Mouse (Mus musculus): Measurements from ENCODE around the gene Ascl3. TPM values are rescaled to one million over a fixed set of nuclear protein-coding genes. Genes with fewer than 3 reads are reported as not detected.
A peak's percentile ranks its signal among the peaks of the same experiment; 100 is the strongest.

The Ascl3 gene
- polyA plus RNA-seq, 1 experiment from 2014 or later = not detected

GRCm38 (mm10) chr7:109754034-109754433, 22.5 kb upstream of the Ascl3 start:
- Histone ChIP-seq H3K36me3 (ENCODE audit: insufficient read depth) (no peaks in the 10 kb centered on the region), H3K4me3 (ENCODE audit: low read depth, low read length) (no peak overlapping the region), H3K4me1 (ENCODE audit: insufficient read depth) (no peaks in the 10 kb centered on the region; the same call in 1 of the 2 replicates), H3K4me2 (no peak overlapping the region), H3K9ac (no peak overlapping the region), H3K27ac (ENCODE audit: low read depth) (no peak overlapping the region), H3K9me3 (ENCODE audit: low read depth, low read length) (no peaks in the 10 kb centered on the region), H3K27me3 (ENCODE audit: insufficient read depth, low read length) (no peaks in the 10 kb centered on the region)
- no peak for TF ChIP-seq CTCF (IDR thresholded peaks at IDR 0.05; ENCODE audit: low read depth)
- no peak for ATAC-seq (ENCODE audit: insufficient read depth)
- 87% methylated on average over 8 of the region's 8 CpGs for WGBS
- DNase-seq = no peak

- no peaks in the 10 kb centered on the region for H3K36me3 ChIP-seq (ENCODE audit: insufficient read depth)
- H3K4me3 ChIP-seq (ENCODE audit: low read depth, low read length) = peak within 1 kb of the TSS; percentile 85
- peak within 1 kb of the TSS; percentile 75 for H3K27ac ChIP-seq (ENCODE audit: low read depth)
- ATAC-seq (ENCODE audit: insufficient read depth) = peak; percentile 91
- H3K9me3 ChIP-seq (ENCODE audit: low read depth, low read length) = no peaks in the 10 kb centered on the region
- under 1% methylated on average over 74 of the region's 74 CpGs for WGBS
- H3K27me3 ChIP-seq (ENCODE audit: insufficient read depth, low read length) = no peaks in the 10 kb centered on the region
- peak within 1 kb of the TSS; percentile 76 for H3K4me2 ChIP-seq
- H3K9ac ChIP-seq = peak within 1 kb of the TSS; percentile 92
- peak; percentile 90 for DNase-seq
- H3K4me1 ChIP-seq (ENCODE audit: insufficient read depth) = no peaks in the 10 kb centered on the region; the same call in 1 of the 2 replicates
- TF ChIP-seq CTCF (IDR thresholded peaks at IDR 0.05; ENCODE audit: low read depth) = peak; percentile 32; the same call in 1 of the 2 replicates
These were observed 20.7 kb upstream of the Ascl3 start, which contains the start of gene Tmem9b for GRCm38 (mm10) chr7:109752008-109752925. Gene Tmem9b (minus strand): TSS chr7:109752875.

GRCm38 (mm10) chr7:109751427-109752007, 20.0 kb upstream of the Ascl3 start:
- no peak for DNase-seq
- peak overlapping the region; percentile 76 for H3K4me2 ChIP-seq
- peak overlapping the region; percentile 85 for H3K4me3 ChIP-seq (ENCODE audit: low read depth, low read length)
- WGBS = 2% methylated on average over 13 of the region's 13 CpGs
- H3K9me3 ChIP-seq (ENCODE audit: low read depth, low read length) = no peaks in the 10 kb centered on the region
- H3K27me3 ChIP-seq (ENCODE audit: insufficient read depth, low read length) = no peaks in the 10 kb centered on the region
- ATAC-seq (ENCODE audit: insufficient read depth) = peak; percentile 2; the same call in 1 of the 2 replicates
- no peaks in the 10 kb centered on the region; the same call in 1 of the 2 replicates for H3K4me1 ChIP-seq (ENCODE audit: insufficient read depth)
- peak overlapping the region; percentile 92 for H3K9ac ChIP-seq
- H3K27ac ChIP-seq (ENCODE audit: low read depth) = peak overlapping the region; percentile 75
- no peak for TF ChIP-seq CTCF (IDR thresholded peaks at IDR 0.05; ENCODE audit: low read depth)
- no peaks in the 10 kb centered on the region for H3K36me3 ChIP-seq (ENCODE audit: insufficient read depth)

GRCm38 (mm10) chr7:109747747-109748146, 16.2 kb upstream of the Ascl3 start:
- peak; percentile 48 for TF ChIP-seq CTCF (IDR thresholded peaks at IDR 0.05; ENCODE audit: low read depth)
- no peak overlapping the region for H3K27ac ChIP-seq (ENCODE audit: low read depth)
- peak; percentile 46 for DNase-seq
- no peak overlapping the region for H3K4me3 ChIP-seq (ENCODE audit: low read depth, low read length)
- H3K27me3 ChIP-seq (ENCODE audit: insufficient read depth, low read length) = no peaks in the 10 kb centered on the region
- H3K36me3 ChIP-seq (ENCODE audit: insufficient read depth) = peaks cover 11% of the 10 kb centered on the region; the same call in 1 of the 2 replicates
- no peak for ATAC-seq (ENCODE audit: insufficient read depth)
- no peak overlapping the region for H3K9ac ChIP-seq
- WGBS = 24% methylated on average over 1 of the region's 1 CpGs
- H3K4me2 ChIP-seq = no peak overlapping the region
- no peaks in the 10 kb centered on the region for H3K9me3 ChIP-seq (ENCODE audit: low read depth, low read length)
- no peaks in the 10 kb centered on the region; the same call in 1 of the 2 replicates for H3K4me1 ChIP-seq (ENCODE audit: insufficient read depth)

GRCm38 (mm10) chr7:109741703-109742102, 10.2 kb upstream of the Ascl3 start:
- H3K4me2 ChIP-seq = no peak overlapping the region
- no peak overlapping the region for H3K27ac ChIP-seq (ENCODE audit: low read depth)
- no peak for ATAC-seq (ENCODE audit: insufficient read depth)
- no peaks in the 10 kb centered on the region for H3K9me3 ChIP-seq (ENCODE audit: low read depth, low read length)
- WGBS = 84% methylated on average over 4 of the region's 4 CpGs
- H3K27me3 ChIP-seq (ENCODE audit: insufficient read depth, low read length) = no peaks in the 10 kb centered on the region
- H3K9ac ChIP-seq = no peak overlapping the region
- no peak for TF ChIP-seq CTCF (IDR thresholded peaks at IDR 0.05; ENCODE audit: low read depth)
- peaks cover 16% of the 10 kb centered on the region; the same call in 1 of the 2 replicates for H3K36me3 ChIP-seq (ENCODE audit: insufficient read depth)
- H3K4me1 ChIP-seq (ENCODE audit: insufficient read depth) = peaks cover 2% of the 10 kb centered on the region; the same call in 1 of the 2 replicates
- no peak overlapping the region for H3K4me3 ChIP-seq (ENCODE audit: low read depth, low read length)
- no peak for DNase-seq

- H3K4me3 ChIP-seq (ENCODE audit: low read depth, low read length) = no peak overlapping the region
- DNase-seq (no peak), ATAC-seq (ENCODE audit: insufficient read depth) (no peak)
- H3K27me3 ChIP-seq (ENCODE audit: insufficient read depth, low read length) = no peaks in the 10 kb centered on the region
- H3K9ac ChIP-seq = no peak overlapping the region
- no peaks in the 10 kb centered on the region for H3K9me3 ChIP-seq (ENCODE audit: low read depth, low read length)
- peak overlapping the region; percentile 24; the same call in 1 of the 2 replicates for H3K27ac ChIP-seq (ENCODE audit: low read depth)
- no peak overlapping the region for H3K4me2 ChIP-seq
- no peak for TF ChIP-seq CTCF (IDR thresholded peaks at IDR 0.05; ENCODE audit: low read depth)
- WGBS = 80% methylated on average over 1 of the region's 1 CpGs
- peaks cover 23% of the 10 kb centered on the region; the same call in 1 of the 2 replicates for H3K36me3 ChIP-seq (ENCODE audit: insufficient read depth)
- H3K4me1 ChIP-seq (ENCODE audit: insufficient read depth) = peaks cover 2% of the 10 kb centered on the region; the same call in 1 of the 2 replicates
These were observed 9.5 kb upstream of the Ascl3 start for GRCm38 (mm10) chr7:109741060-109741459.

Data from lung, embryonic 14.5 days (tissue).